Mouse (Mus musculus): Measurements from ENCODE around the gene Lefty2.
A peak's percentile ranks its signal among the peaks of the same experiment; 100 is the strongest.
"Not testable (repeated sequence)": the region's sequence is repeated elsewhere in the genome, so short reads cannot be mapped to it uniquely, and the experiment has no call there.

The Lefty2 gene

DNA sequence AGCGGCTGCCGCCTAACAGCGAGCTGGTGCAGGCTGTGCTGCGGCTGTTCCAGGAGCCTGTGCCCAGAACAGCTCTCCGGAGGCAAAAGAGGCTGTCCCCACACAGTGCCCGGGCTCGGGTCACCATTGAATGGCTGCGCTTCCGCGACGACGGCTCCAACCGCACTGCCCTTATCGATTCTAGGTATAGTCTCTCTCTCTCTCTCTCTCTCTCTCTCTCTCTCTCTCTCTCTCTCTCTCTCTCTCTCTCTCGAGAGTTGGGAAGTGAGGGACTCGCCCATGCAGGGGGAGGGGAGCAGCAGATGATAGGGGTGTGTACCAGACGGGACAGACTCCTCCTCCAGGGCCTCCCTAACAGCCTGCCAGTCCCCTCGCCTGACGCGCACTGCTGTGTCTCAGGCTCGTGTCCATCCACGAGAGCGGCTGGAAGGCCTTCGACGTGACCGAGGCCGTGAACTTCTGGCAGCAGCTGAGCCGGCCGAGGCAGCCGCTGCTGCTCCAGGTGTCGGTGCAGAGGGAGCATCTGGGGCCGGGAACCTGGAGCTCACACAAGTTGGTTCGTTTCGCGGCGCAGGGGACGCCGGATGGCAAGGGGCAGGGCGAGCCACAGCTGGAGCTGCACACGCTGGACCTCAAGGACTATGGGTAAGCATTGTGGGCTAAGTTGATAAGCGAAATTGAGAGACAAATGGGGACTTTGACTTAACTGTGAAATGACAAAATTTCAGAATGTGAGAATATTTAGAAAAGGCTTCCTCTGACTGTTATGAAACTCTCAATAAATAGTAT lies 43.9 kb downstream of the Lefty2 start:
- peak; percentile 36 to 78 for DNase-seq

GRCm38 (mm10) chr1:180937631-180938030 lies 44.7 kb downstream of the Lefty2 start:
- DNase-seq: not testable (repeated sequence)

GRCm38 (mm10) chr1:180938781-180939180 lies 45.9 kb downstream of the Lefty2 start:
- not testable (repeated sequence) for DNase-seq

DNA sequence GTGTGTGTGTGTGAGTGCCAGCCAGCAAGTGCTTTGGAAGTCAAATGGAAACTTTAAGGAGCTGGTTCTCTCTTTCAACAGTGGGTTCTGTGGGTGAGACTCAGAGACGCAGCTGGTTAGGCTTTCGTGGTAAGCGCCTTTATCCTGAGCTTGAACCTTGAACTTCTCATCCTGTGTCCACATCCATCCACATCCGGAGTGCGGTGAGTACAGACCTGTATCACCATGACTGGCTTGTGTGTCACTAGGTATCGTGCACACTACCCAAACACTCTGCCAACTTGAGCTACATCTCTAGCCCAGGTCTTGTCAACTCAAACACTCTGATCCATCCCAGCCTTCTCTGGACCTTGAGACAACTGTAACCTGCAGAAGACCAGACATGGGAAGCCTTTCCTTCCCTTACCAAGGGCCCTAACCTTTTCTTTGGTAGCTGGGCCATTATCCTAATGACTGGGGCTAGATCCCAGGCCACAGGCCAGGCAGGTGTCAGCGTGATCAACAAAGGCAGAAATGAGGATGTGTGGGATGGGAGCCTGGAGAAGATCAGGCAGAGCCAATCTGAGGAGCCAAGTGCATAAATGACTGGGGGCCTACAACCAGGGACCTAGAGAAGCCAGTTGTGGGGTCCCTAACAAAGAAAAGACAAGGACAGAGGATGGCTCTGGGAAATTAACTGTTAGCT lies 48.0 kb downstream of the Lefty2 start:
- no peak for DNase-seq

DNA sequence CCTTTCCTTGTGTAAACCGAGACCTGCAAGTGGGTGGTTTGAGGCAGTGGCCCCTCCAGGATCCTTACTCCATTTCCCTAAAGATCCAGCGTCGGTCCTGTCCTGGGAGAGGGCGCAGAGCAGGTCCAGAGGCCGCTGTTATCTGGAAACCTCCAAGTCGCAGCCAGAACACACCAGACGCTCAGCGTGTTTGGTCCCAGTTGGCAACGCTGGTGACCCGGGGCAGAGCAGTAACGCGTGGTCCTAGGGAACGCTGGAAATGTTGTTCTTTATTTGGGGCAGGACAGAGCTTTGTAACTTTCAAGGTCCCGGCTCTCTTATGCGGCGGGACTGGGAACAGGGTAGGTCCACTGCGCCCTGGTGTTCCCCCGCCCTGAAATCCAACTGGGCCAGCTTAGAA lies 48.8 kb downstream of the Lefty2 start:
- DNase-seq: peak in 1 of 2 experiments; percentile 50

- peak; percentile 90 to 92 for DNase-seq
Observed at GRCm38 (mm10) chr1:180942166-180943031, 49.5 kb downstream of the Lefty2 start, which contains the start of gene Tmem63a. Gene Tmem63a, plus strand, starts transcription at chr1:180942344.

GRCm38 (mm10) chr1:180943032-180943644 lies 50.2 kb downstream of the Lefty2 start:
- no peak for DNase-seq

GRCm38 (mm10) chr1:180943896-180944295 lies 51.0 kb downstream of the Lefty2 start:
- DNase-seq: no peak

- DNase-seq: no peak
Observed at GRCm38 (mm10) chr1:180944553-180944952, 51.6 kb downstream of the Lefty2 start.

- DNase-seq: peak; percentile 44 to 72
Observed at GRCm38 (mm10) chr1:180945001-180945980, 52.4 kb downstream of the Lefty2 start.

GRCm38 (mm10) chr1:180946448-180946847 lies 53.5 kb downstream of the Lefty2 start:
- DNase-seq: no peak

All from kidney, postnatal 25 days (tissue).